Mouse (Mus musculus): ENCODE measurements around the gene Nrde2. TPM values are rescaled to one million over a fixed set of nuclear protein-coding genes. Genes with fewer than 3 reads are reported as not detected.

The Nrde2 gene
- polyA plus RNA-seq (2017; shearing (Covaris generic)), result 36.4 TPM

GRCm38 (mm10) chr12:100159261-100159975 lies at the start of gene Nrde2:
Gene Nrde2 (minus strand): TSS chr12:100159653.

DNA sequence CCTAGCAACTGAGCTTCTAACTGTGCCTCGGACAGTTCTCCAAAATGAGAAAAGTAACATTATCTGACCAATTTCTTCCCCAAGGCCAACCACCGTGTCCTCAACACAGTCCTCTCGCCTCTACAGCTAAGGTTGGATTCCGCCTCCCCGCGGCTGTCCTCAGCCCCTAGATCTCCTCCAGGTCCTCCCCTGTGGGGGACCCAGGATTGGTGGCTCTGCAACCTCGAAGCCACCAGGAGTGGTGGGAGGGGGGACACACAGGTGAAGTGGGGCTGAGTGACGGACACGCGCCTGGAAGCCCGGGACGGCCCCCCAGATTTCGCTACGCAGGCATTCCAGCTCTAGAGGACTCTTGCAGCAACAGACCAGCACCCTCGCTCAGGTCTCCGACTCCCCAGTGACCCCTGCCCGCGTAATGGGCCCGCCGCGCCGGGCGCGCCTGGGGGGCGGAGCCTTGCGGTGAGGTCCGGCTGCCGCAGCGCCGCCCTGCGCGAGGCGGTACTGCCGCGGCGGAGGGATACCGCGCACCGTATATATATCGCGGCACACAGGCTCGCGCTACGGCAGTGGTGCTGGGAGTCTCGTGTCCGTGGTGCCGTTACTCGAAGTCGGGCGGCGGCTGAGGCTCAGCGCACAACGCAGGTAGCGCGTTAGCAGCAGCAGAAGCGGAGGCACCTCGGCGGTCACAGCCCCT lies 39.7 kb upstream of the Nrde2 start, which contains the start of gene Calm1:
Calm1 (plus strand) TSS at position 469 of the 694 bp plus-strand sequence.

GRCm38 (mm10) chr12:100109986-100110696 lies 49.3 kb downstream of the Nrde2 start, which contains the start of gene Psmc1:
Gene Psmc1 (plus strand): TSS chr12:100110154.

Other genes with a start within 250 kb of the Nrde2 start
- 0.26 TPM for gene Kcnk13, start 195.2 kb downstream of the Nrde2 start, polyA plus RNA-seq (2017; shearing (Covaris generic))
- gene Psmc1, start 49.5 kb downstream of the Nrde2 start, polyA plus RNA-seq (2017; shearing (Covaris generic)), result 198 TPM
- 1,511 TPM for gene Calm1, start 39.8 kb upstream of the Nrde2 start, polyA plus RNA-seq (2017; shearing (Covaris generic))

All from inflammation-experienced regulatory T-cells, adult 16 weeks (primary cell).